Mouse (Mus musculus) midbrain, embryonic 11.5 days (tissue): ENCODE results near the gene Gm3409. TPM values are rescaled to one million over a fixed set of nuclear protein-coding genes. Genes with fewer than 3 reads are reported as not detected.

Experiments
- polyA plus RNA-seq: library from polyadenylated mRNA; unstranded; fragments of >200 nt; fragmentation: Nextera tagmentation; extraction: Ambion mirVana; gene quantifications from 2 replicates; pipeline ENCODE4 v1.2.1, GENCODE M21; 2014

Gm3409 gene
- polyA plus RNA-seq, 1 experiment from 2014 or later: not detected

Other genes with a start within 250 kb of the Gm3409 start
- 6.3 and 6.4 TPM in 2 replicates for gene Wasf3, start 152.7 kb upstream of the Gm3409 start, polyA plus RNA-seq
- gene Gm6408, start 55.7 kb upstream of the Gm3409 start, polyA plus RNA-seq: not detected in 2 replicates
- gene Gm6370, start 46.3 kb upstream of the Gm3409 start, polyA plus RNA-seq: not detected in 2 replicates
- gene 4930449I24Rik, start 35.2 kb upstream of the Gm3409 start, polyA plus RNA-seq: not detected in 2 replicates
- not detected in 2 replicates for gene Gm3402, start 23.5 kb upstream of the Gm3409 start, polyA plus RNA-seq
- gene Gm3404, start 11.8 kb upstream of the Gm3409 start, polyA plus RNA-seq: not detected in 2 replicates
- gene Gm3415, start 18.5 kb downstream of the Gm3409 start, polyA plus RNA-seq: not detected in 2 replicates
- gene Gpr12, start 47.6 kb downstream of the Gm3409 start, polyA plus RNA-seq: 0.36 and 0.39 TPM in 2 replicates